Comparison of ENCODE assay signal across 8 mouse cellular contexts in the genomic region with DNA sequence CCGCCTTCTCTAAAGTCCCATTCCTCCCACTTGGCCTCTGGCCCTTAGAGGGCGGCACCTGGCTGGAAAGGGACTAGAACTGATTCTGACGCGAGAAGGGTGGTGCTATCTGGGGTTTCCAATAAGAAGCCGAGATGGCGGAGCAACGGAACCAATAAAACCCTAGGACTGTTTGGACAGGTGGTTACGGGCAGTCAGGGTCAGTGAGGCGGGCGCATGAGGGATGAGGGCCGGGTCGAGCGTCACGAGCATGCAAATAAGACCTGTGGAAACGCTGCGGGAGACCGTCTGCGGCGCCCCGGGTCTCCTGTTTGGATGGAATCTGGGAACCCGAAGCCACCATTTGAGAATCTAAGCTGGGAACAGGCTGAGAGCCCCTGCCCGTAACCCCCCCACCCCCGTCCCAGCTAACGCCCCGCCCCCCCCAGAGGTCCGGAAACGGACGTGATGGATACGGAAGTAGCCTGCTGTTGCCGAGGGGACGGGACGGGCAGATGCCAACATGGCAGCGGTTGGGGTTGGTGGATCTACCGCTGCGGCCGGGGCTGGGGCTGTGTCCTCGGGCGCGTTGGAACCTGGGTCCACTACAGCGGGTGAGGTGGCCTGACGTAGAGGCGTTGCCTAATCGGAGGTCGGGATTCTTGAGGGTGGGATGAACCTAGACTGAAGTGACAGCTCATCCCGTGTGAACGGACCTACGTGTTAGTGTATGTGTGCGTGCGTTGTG. TPM values are rescaled to one million over a fixed set of nuclear protein-coding genes. Genes with fewer than 3 reads are reported as not detected.
DNase-seq lines count a peak whose midpoint lies in the region; ATAC-seq and TF ChIP-seq lines count a peak whose summit lies in the region.

Gene Slc35a2, plus strand, starts transcription at position 188 of the 727 bp plus-strand sequence.

- H3K27me3 ChIP-seq in ES-Bruce4 (ENCODE audit: control insufficient read depth, insufficient read depth, low read length, poor library complexity, severe bottlenecking), result no peaks in the 10 kb centered on the region
- H3K27me3 ChIP-seq in forebrain, embryonic 13.5 days, result no peaks in the 10 kb centered on the region
- no peaks in the 10 kb centered on the region for H3K27me3 ChIP-seq in liver, postnatal 0 days (ENCODE audit: insufficient read depth, low read length)
- no peaks in the 10 kb centered on the region for H3K27me3 ChIP-seq in neural tube, embryonic 14.5 days (ENCODE audit: control insufficient read depth, insufficient read depth, low read length)

- H3K27ac ChIP-seq in ES-Bruce4 (ENCODE audit: insufficient read depth, low read length), result peak within 1 kb of the TSS; percentile 29
- peak within 1 kb of the TSS; percentile 75 for H3K27ac ChIP-seq in forebrain, embryonic 13.5 days
- peak within 1 kb of the TSS; percentile 75 for H3K27ac ChIP-seq in liver, postnatal 0 days (ENCODE audit: low read depth)
- peak within 1 kb of the TSS; percentile 85 for H3K27ac ChIP-seq in neural tube, embryonic 14.5 days (ENCODE audit: low read depth, low read length)

- TF ChIP-seq EP300 in ES-Bruce4 (IDR thresholded peaks at IDR 0.05; ENCODE audit: insufficient read depth, low read depth, low read length), result no peak
- TF ChIP-seq EP300 in liver, postnatal 0 days (IDR thresholded peaks at IDR 0.05; ENCODE audit: low read depth), result no peak

- intact Hi-C loops in heart, postnatal 10 days (cut with DNase I), result no loop called here

- no peak for TF ChIP-seq POLR2A in ES-Bruce4 (IDR thresholded peaks at IDR 0.05; ENCODE audit: insufficient read depth, low read length)

- H3K4me1 ChIP-seq in ES-Bruce4 (ENCODE audit: control insufficient read depth, insufficient read depth, low read length), result no peaks in the 10 kb centered on the region
- peaks cover 14% of the 10 kb centered on the region for H3K4me1 ChIP-seq in forebrain, embryonic 13.5 days
- peaks cover 8% of the 10 kb centered on the region for H3K4me1 ChIP-seq in liver, postnatal 0 days (ENCODE audit: insufficient read depth)
- no peaks in the 10 kb centered on the region for H3K4me1 ChIP-seq in neural tube, embryonic 14.5 days (ENCODE audit: control insufficient read depth, insufficient read depth, low read length)

- H3K36me3 ChIP-seq in ES-Bruce4 (ENCODE audit: control insufficient read depth, insufficient read depth, low read length, poor library complexity, severe bottlenecking), result no peaks in the 10 kb centered on the region
- H3K36me3 ChIP-seq in forebrain, embryonic 13.5 days (ENCODE audit: poor library complexity, severe bottlenecking), result no peaks in the 10 kb centered on the region
- H3K36me3 ChIP-seq in liver, postnatal 0 days (replicated peaks; ENCODE audit: insufficient read depth, low read length), result no peaks in the 10 kb centered on the region
- no peaks in the 10 kb centered on the region for H3K36me3 ChIP-seq in neural tube, embryonic 14.5 days (ENCODE audit: control insufficient read depth, insufficient read depth, low read length)

- peak within 1 kb of the TSS; percentile 65 for H3K4me2 ChIP-seq in forebrain, embryonic 13.5 days
- peak within 1 kb of the TSS; percentile 75 for H3K4me2 ChIP-seq in liver, postnatal 0 days (ENCODE audit: low read depth, low read length)
- H3K4me2 ChIP-seq in neural tube, embryonic 14.5 days (ENCODE audit: low read depth, low read length), result peak within 1 kb of the TSS; percentile 60

- H3K4me3 ChIP-seq in ES-Bruce4 (ENCODE audit: low read depth, low read length), result peak within 1 kb of the TSS; percentile 92
- H3K4me3 ChIP-seq in forebrain, embryonic 13.5 days, result peak within 1 kb of the TSS; percentile 55
- H3K4me3 ChIP-seq in liver, postnatal 0 days (ENCODE audit: low read depth, low read length), result peak within 1 kb of the TSS; percentile 60
- H3K4me3 ChIP-seq in neural tube, embryonic 14.5 days (ENCODE audit: low read depth, low read length), result peak within 1 kb of the TSS; percentile 42

- H3K9me3 ChIP-seq in ES-Bruce4 (replicated peaks; ENCODE audit: control insufficient read depth, insufficient read depth, low read length, poor library complexity, severe bottlenecking), result no peaks in the 10 kb centered on the region
- H3K9me3 ChIP-seq in forebrain, embryonic 13.5 days (replicated peaks), result no peaks in the 10 kb centered on the region
- H3K9me3 ChIP-seq in liver, postnatal 0 days (ENCODE audit: low read length), result no peaks in the 10 kb centered on the region
- H3K9me3 ChIP-seq in neural tube, embryonic 14.5 days (ENCODE audit: control insufficient read depth, low read length), result no peaks in the 10 kb centered on the region

- 17% methylated on average over 48 of the region's 49 CpGs for WGBS in forebrain, embryonic 13.5 days
- WGBS in large intestine, adult 2 months, result 15% methylated on average over 43 of the region's 49 CpGs
- 12% methylated on average over 49 of the region's 49 CpGs for WGBS in liver, postnatal 0 days (ENCODE audit: insufficient replicate concordance)
- 16% methylated on average over 49 of the region's 49 CpGs for WGBS in neural tube, embryonic 14.5 days

- ATAC-seq in cerebellum, adult (ENCODE audit: insufficient number of reproducible peaks, low FRiP score, low TSS enrichment), result peak; percentile 93
- ATAC-seq in forebrain, embryonic 13.5 days, result peak; percentile 81
- peak; percentile 98 for ATAC-seq in liver, postnatal 0 days
- peak; percentile 83 for ATAC-seq in neural tube, embryonic 14.5 days (ENCODE audit: low read depth)

- H3K9ac ChIP-seq in ES-Bruce4 (ENCODE audit: low read depth, poor library complexity, severe bottlenecking), result peak within 1 kb of the TSS; percentile 54
- peak within 1 kb of the TSS; percentile 63 for H3K9ac ChIP-seq in forebrain, embryonic 13.5 days
- peak within 1 kb of the TSS; percentile 64 for H3K9ac ChIP-seq in liver, postnatal 0 days (replicated peaks)
- H3K9ac ChIP-seq in neural tube, embryonic 14.5 days (replicated peaks; ENCODE audit: low read depth, low read length), result peak within 1 kb of the TSS; percentile 50

- DNase-seq in heart, postnatal 10 days, result peak; percentile 91 to 92
- peak; percentile 80 for DNase-seq in large intestine, adult 2 months (ENCODE audit: low read depth, low spot score)
- peak; percentile 80 for DNase-seq in liver, postnatal 0 days
- DNase-seq in testis, postnatal 10 days (ENCODE audit: low spot score), result peak; percentile 85

- no peak for TF ChIP-seq CTCF in ES-Bruce4 (IDR thresholded peaks at IDR 0.05; ENCODE audit: low read depth, low read length)
- peak; percentile 41 for TF ChIP-seq CTCF in liver, postnatal 0 days (IDR thresholded peaks at IDR 0.05; ENCODE audit: low read depth)

RNA-seq across cellular contexts. Expression of gene Slc35a2, which starts in this region (rescaled TPM):
- polyA plus RNA-seq in ES-Bruce4 (2011; ENCODE audit: insufficient read depth, insufficient read length, low read depth, missing spikeins), result 25.6 and 31.4 TPM in 2 replicates
- 29.7 and 36.6 TPM in 2 replicates for polyA plus RNA-seq in forebrain, embryonic 13.5 days (2015; fragmentation: Nextera tagmentation; extraction: Ambion mirVana)
- total RNA-seq in heart, postnatal 10 days (2021), result 10 to 100 TPM; 15.5 to 15.8 TPM
- 118 and 125 TPM in 2 replicates for polyA plus RNA-seq in large intestine, adult 2 months (2012; rRNA removed)
- polyA plus RNA-seq in liver, postnatal 0 days (2015; fragmentation: Nextera tagmentation; extraction: Ambion mirVana), result 7.1 and 9.0 TPM in 2 replicates
- 23.6 and 25.1 TPM in 2 replicates for polyA plus RNA-seq in neural tube, embryonic 14.5 days (2014; fragmentation: Nextera tagmentation; extraction: Ambion mirVana)

Comparison
In these comparisons a context has a peak if more than half of its experiments do, and no peak if none do; other contexts are left out.
1. Peak in every context shown above with its lines: DNase-seq, ATAC-seq, H3K4me3 ChIP-seq and H3K27ac ChIP-seq.
2. H3K27ac ChIP-seq: peak in every context shown above with its lines; median percentile 85 in neural tube, embryonic 14.5 days; 75 in forebrain, embryonic 13.5 days; 75 in liver, postnatal 0 days; 29 in ES-Bruce4.
3. H3K4me3 ChIP-seq: peak in every context shown above with its lines; median percentile 92 in ES-Bruce4; 60 in liver, postnatal 0 days; 55 in forebrain, embryonic 13.5 days; 42 in neural tube, embryonic 14.5 days.